Mouse (Mus musculus) ovary, adult 18-20 months (tissue): ENCODE data around the gene Fzd5.

Experiments used
- DNase-seq: peaks from one replicate; pipeline ENCODE4 v3.0.0; 2022; ENCODE audit warnings: low spot score, mixed read lengths

The Fzd5 gene

DNA sequence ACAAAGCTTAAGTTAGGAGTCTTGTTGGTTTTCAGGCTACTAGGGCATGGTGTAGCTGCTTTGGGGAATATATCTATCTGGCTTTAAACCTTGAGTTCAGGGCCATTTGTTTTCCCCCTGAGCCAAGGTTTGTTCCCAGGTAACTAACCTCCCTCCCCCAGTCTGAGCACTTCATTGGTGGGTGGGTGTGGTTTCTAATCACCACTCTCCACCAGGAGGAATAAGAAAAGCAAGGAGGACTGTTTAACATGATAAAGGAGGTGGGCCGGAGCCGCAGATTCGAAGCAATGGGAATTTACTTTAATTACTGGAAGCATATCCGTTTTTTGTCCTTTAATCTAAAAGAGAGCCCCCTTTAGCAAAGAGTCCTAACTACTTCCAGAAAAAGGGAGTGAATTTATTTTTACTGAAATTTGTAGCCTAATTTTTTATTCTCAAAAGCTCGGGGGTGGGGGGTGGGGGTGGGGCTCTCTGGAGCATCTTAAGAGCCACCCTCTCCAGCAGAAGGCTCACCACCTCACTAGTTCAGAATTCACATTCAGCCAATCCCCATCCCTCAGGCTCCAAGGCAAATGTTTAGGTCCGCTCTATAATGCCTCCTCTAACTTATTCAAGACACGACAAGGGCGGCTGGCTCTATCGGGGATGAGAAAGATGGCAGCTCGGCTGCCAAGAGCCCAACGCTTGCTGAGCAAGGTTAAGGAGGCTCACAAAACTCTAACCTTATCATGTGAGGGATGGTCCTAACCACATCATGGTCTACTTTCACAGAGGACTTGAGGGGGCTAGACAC lies 3.9 kb downstream of the Fzd5 start:
- DNase-seq, result no peak

DNA sequence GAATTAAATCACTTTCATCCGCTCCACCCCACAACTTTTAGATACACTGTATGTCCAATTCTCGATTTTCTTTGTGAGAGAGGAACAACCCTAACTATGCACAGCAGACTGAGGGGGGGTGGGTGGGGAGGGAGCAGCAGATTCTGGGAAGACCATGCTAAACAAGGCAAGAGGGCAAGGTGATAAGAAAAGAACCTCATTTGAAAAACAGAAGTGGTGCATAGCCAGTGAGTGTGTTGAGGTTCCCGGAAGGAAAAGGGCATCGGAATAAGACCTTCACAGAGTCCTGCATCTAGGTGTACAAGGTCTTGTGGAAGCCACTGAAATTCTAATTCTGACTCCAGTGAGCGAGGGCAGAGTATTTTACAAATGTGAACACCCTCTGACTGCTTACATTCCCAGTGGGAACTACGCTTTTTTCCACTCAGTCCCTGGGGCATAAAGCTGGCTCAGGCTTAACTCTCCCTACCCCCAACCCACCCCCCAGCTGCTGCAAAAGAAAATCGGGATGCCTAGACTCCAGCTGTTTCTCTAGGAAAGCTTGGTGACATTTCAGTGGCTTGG lies 4.8 kb downstream of the Fzd5 start:
- no peak for DNase-seq

DNA sequence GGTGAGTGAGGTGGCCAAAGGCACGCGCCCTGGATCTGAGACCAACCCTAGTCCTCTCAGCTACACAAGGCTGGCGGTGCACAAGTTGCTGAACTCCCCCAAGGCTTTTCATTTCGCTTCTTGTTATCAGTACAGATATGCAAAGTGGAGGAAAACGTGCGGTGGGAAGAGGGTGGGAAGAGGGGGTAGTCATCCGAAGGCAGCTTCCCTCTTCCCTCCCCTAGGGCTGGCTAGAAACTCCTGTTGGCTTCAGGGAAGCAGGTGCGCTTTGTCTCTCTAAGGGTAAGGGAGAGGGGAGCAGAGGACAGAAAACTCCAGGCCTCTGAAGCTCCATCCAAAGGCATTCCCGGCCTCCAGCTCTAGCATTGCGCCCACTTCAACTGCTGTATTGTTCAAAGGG lies 5.4 kb downstream of the Fzd5 start:
- DNase-seq, result no peak

DNA sequence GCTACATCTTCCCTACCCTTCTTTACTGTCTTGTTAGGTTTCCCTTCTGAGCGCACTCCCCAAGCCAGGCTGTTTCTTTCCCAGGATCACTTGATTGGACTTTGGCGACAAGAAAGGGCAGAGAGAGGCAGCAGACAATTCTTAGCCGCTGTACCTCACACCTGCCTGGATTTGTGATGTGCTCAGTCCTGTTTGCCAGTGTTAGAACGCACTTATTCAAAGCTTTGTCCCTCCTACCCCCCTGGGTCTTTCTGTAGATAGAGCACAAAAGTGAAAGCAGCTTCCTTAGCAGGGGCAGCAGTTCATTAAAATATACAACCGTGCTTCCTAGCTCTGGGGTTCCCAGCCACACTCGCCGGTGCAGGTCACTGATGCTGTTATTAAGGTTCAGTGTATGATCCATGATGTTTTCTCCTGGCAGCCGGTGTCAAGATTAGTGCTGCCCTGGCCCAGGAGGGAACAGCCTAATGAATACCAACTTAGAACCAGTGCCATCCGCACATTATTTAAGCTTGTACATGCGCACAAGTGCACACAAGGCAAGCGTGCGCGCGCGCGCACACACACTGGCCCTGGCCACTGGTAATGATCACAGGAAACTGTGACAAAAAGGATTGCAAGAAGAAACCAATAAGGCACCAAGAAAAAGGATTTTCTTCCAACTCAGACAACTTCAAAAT lies 6.1 kb downstream of the Fzd5 start:
- DNase-seq, result no peak

DNA sequence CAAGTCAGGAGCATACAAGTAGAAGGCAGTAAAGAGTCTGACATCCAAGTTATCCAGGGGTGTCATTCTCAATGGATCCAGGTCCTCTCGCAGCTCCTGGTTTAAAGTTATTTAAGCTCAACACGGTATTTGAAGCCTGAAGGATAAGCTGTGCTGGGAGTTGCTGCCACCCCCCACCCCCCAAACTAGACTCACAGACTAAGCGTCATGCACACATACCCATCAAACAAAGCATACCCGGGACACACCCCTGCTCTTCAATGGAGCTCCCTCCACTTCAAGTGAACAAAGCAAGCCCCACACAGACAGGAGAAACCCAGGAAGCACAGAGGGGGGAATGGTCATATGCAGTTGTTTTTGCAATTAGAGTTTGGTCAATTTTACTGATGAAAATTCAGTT lies 7.5 kb downstream of the Fzd5 start:
- no peak for DNase-seq

DNA sequence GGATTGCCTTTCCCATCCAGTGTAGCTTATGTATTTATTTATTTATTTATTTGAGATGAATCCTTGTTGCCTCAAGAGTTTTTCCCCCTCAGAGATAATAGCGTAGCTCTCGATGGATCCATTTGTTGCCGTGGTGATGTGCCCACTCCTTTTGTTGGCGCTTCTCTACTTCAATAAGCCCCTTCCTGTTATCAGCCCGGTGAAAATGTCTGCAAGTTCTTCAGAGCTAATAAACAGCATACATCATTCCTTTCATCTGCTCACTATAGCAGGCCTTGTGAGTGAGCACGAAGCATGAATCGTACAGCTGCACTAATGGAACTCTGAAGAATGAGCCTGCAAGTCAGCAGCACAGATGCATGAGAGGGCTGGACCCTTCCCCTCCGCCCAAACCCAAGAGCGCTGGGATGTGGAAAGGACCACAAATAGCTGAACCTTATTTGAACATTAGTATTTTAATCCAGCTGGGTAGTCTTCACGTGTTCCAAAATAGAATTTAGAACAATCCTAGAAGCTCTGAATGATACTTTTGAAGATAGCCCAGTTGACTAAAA lies 16.4 kb downstream of the Fzd5 start:
- DNase-seq, result no peak

DNA sequence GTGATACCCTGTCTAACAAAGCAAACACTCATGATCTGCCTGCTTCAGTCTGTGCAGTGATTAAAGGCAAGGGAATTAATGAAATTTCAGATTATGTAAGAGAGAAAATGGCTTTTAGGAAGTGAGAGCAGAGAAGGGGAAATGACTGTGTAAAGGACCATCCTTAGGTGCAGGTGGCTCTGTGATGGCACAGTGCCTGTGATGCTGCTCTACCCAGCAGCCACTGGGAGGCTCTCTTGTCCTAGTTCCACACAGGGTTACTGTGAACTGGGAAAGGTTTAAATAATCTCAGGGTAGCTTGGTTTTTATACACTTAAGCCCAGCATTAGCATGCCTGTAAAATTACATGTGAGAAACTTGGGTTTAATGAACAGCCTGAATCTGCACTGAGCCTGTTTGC lies 20.0 kb downstream of the Fzd5 start:
- no peak for DNase-seq

DNA sequence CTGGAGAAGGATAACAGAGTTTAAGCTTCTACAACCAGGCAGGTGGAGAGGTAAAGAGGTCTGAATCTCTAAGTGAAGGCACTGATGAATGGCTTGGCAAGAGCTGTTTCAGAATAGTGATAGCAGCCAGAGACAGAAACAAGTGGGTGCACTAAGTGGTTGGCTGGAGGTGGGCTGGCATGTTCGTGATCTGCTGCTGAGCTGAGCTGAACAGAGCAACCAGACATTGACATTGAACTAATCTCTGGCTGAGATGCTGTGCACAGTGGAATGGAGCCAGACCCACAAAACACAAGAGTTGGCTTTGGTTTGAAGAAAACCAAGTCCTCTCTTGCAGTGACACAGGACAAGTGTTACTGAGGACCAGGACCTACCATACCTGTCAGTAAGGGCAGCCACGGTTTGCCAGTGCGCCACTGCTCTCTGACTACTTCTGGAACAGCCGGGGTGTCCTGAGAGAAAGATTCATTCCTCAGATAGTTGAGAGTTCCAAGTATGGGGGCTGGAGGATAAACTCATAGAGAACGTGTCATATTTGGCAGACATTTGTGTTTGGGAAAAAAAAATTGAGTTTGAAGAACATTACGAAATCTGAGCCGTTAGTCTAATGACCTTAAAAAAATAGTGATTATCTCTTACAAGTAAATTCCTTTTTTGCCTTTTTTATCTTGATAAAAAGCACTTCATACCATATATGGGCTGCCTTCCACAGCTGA lies 20.8 kb downstream of the Fzd5 start:
- DNase-seq, result no peak

DNA sequence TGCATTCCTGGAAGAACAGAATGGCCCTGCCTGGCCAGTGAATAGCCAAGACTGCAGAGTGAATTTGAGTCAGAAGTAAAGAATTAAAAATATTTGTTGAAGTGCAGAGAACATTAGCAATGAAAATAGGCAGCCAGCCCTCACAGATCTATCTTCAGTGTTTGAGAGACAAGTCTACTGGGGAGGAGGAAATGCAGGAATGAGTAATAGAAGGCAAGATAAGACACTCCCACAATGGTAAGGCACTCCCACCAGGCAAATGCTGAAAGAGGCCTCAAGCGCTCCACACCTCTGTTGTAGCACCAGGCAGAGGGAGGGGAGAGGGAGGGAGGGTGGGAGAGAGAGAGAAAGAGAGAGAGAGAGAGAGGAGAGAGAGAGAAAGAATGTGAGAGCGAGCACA lies 22.1 kb downstream of the Fzd5 start:
- DNase-seq, result no peak

DNA sequence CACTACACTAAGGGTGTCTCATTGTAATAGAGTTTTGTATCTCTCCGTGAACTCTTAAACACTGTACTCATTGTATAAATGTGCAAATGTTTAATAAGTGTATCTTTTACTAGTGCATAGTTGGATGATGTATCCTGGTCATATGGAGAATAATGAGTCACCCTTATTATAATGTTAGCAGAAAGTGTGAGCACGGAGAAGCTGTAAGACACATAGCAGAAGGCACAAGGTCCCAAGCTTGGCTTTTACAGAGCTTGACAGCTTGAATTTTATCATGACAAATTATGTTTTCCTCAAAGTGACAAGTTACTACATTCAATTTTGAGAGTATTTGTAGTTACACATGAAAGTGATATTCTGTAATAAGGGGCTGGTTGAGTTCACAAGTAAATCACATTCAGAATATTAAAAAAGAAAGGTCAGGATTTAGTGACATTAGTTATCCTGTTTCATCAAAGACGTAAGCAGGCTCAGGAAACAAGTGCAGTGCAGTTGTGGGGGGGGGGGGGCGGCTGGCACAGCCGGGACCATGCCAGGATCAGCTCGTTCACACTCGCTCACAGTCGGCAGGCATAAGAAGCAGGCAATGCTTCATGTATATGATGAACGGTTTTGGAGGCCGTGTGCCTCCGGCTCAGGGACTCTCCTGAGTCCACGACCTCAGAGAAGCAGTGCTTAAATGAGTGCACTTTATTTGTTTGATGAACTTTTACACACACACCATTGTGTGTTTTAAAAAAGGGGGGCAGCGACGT lies 25.4 kb downstream of the Fzd5 start:
- no peak for DNase-seq

DNA sequence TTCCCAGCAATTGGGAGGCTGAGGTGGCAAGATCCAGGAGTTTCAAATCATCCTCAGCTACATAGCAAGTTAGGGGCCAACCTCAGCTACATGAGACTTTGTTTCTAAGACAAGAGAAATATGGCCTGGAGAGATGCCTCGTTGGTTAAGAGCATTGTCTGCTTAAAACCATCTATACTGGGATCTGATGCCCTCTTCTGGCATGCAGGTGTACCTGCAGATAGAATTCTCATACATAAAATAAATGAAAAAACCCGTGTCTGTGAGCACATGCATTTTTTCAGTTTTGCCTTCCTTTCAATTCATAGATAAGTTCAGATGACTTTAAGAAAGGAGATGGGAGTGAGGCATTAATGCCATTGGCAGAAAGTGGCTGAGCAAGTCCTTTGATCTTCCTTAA lies 27.7 kb downstream of the Fzd5 start:
- DNase-seq, result no peak

DNA sequence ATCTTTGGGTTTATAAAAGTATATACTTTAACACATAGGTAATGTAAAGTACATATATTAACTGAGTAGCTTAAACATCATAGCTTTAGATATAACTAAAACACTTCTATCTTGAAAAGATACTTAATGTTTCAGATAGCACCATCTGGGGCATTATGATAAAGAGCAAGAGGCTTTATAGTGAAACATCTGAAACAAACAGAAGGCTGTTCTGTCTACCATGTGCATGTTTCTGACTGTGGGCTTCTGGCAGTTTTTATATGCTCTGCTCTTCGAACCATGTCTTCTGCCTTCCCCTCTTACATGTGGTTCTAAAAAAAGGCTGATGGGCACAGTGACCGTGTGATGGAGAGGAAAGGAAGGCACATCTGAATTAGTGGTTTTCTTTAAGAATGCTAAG lies 30.9 kb downstream of the Fzd5 start:
- DNase-seq, result no peak

DNA sequence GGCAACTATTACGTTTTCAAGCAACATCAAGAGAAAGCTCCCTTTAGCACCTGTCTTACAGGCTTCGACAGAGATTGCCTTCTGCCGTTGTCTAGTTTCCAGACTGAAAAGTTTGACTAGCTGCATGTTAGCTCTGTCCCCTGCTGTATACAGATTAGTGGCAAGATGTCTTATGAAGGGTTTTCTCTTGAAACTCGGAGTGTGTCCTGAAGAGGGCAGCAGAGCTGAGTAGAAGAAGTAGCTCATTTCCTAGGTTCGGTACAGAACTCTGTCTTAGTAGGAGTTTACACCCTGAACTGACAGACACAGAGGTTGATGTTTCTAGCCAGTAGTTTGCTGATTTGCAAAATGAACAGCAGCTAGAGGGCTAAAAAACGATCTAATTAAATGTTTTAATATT lies 32.3 kb downstream of the Fzd5 start:
- DNase-seq, result peak; percentile 19

DNA sequence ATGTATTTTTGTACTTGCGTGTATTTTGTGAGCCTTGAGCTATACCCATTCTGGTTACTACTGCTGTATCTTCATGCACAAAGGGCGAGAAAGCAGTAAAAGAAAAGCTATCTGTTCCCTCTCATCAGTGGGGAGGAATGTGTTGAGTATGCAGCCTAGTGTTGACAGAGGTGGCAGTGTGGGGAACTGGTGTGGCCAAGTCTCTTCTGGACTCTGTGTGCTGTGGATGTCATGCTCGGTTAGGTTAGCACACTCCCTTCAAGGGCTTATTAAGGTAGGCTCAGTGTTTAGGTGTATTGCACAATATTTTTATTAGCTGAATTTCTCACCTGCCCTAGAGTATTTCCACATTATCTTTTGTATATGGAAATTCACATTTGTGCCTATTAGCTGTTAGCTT lies 35.8 kb downstream of the Fzd5 start:
- DNase-seq, result no peak

DNA sequence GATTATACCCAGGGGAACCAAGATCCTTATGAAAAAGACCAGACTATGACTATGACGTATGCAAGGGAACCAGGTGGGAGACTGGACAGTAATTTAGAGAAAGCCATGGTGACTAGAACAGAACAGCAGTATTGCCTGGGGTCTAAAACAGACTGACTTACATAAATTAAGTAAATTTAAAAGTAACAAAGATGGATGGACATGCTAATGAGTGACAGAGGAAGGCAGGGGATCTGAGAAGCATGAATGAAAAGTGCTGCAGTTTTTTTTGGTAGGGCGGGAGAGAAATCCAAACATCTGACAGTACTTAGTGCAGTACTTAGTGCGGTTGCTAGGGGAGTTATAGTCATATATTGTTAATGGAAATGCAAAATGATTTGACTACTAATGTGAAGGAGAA lies 42.4 kb downstream of the Fzd5 start:
- DNase-seq, result no peak

DNA sequence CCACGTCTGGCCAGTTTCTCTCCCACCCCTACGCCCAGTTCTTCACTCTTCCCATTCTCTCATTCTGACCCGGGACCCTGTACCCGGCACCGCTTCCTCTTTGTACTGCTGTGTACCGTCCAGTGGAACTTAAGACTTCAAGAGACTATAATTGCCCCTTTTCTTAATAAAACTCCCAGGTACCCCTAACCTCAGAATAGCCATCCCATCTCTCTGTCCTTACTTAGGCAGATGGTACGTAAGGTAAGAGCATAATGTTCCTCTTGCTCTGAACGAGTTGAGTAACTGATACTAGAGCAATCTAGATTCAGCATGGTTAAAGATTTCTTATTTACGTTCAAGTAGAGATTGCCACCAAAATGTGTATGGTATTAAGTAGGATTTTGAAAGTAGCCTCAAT lies 46.0 kb downstream of the Fzd5 start:
- DNase-seq, result no peak

DNA sequence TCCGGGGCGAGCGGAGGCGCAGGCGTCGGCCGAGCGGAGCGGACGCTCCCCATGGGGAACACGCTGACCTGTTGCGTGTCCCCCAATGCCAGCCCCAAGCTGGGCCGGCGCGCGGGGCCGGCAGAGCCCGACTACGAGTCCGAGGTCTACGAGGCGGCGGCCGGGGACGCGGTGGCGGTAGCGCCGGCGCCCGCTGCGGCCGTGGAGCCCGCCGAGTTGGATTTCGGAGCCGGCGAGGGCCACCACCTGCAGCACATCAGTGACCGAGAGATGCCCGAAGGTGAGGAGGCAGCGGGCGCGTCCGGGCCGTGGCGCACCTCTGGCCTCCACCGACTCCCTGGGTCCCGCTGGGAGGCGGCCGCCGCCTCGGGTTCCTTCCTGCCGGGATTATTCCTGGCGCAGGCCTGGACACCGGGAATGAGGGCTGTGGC lies 46.4 kb downstream of the Fzd5 start:
- peak; percentile 12 for DNase-seq

DNA sequence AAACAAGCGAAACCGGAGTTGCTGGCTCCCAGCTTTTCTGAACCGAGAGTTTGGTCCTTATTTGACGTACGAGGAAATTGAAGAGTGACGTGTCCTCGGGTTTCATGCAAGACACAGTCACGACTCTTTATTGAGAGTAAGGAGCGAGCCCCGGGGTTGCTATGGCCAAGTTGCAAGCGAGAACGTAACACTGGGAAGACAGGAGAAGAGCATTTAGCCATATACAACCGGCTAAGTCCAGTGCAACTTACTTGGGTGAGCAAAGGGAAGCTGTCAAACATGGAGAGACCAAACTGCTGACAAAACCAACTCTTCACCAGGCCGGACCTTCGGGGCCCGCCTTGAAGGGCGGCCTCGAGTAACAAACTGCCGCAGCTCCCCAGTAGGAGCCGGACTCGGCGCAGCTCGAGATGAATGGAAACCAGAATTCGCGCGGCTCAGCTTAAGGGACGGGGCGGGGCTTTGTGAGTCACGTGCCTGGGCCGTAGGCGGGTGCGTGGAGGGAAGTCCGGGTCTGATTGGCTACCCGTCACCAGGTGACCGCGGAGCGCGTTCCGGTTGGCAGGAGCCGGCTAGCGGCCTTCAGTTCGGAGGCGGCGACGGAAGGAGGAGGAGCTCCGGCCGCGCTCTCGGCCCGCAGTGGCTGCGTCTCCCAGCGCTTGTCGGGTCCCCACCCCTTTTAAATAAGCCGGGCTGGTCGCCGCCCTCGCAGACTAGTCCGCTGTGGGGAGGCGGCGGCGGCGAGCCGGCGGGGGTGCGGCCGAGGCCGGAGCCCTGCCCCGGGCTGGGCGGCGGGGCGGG lies 47.1 kb downstream of the Fzd5 start, which contains the start of gene Ccnyl1:
Gene Ccnyl1, plus strand, starts transcription at position 243 of the 801 bp plus-strand sequence.
- DNase-seq, result peak; percentile 99

DNA sequence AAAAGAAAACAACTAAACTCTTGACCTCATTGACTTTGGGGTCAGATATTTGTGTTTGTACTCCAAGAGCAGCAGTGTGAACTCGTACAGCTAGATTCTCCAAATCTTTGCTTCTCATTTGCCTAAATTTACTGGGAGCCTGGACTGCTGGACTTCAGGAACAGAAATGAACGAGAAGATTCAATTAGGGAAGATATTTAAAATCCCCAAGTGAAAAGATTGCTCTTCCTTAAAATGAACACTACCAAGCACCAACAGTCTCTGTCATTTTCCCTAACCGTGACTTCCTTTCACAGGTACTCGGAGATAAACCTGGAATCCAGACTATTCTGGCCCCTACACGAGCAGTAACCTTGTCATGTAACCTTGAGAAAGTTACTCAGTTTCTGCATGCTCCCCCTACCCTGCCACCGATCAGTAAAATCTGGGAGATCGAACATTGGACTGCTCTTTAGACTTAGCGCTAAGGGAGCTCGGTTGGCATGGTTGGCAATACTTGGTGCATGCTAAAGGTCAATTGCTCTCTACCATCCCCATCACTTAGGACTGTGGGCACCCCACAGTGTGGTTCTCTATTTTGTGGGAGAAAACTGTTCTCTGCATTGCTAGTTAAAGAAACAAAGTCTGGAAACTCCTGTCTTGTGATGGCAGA lies 47.9 kb downstream of the Fzd5 start:
- DNase-seq, result no peak

DNA sequence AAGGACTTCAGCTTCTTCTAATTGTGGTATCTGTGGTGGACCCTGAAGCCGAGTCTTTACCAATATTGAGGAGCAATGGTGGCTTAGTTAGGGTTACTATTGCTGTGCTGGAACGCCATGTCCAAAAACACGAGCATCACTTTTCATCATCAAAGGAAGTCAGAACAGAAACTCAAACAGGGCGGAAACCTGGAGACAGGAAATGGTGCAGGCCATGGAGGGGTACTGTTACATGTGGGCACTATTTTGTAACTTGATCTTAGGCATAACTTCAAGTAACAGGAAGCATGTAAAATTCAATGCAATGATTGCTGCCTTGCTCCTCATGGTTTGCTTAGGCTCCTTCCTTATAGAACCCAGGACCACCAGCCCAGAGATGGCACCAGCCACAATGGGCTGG lies 49.5 kb downstream of the Fzd5 start:
- no peak for DNase-seq
